Mouse (Mus musculus) liver, embryonic 12.5 days (tissue): ENCODE data around the gene Arhgdib. TPM values are rescaled to one million over a fixed set of nuclear protein-coding genes. Genes with fewer than 3 reads are reported as not detected.

Experiments used
- ATAC-seq: fragments of 200-750 bp; cut with Nextera tagmentation; 2 replicates; pipeline ENCODE4 v1.8.0; 2017; ENCODE audit warnings: moderate number of reproducible peaks, mild to moderate bottlenecking, moderate library complexity
- H3K27ac ChIP-seq: fragments of 300-500 bp; sonication (generic); 2 replicates; pipeline ENCODE4 v1.5.1; 2016; ENCODE audit warnings: mild to moderate bottlenecking
- H3K27me3 ChIP-seq: fragments of 300-500 bp; sonication (generic); replicated peaks from 2 replicates; pipeline ENCODE4 v1.6.1; 2016; ENCODE audit warnings: mild to moderate bottlenecking, moderate library complexity
- H3K36me3 ChIP-seq: fragments of 300-500 bp; sonication (generic); 2 replicates; pipeline ENCODE4 v1.6.1; 2016; ENCODE audit warnings: mild to moderate bottlenecking, moderate library complexity
- H3K4me1 ChIP-seq: fragments of 300-500 bp; sonication (generic); 2 replicates; pipeline ENCODE4 v1.6.1; 2016
- H3K4me2 ChIP-seq: fragments of 300-500 bp; sonication (generic); 2 replicates; pipeline ENCODE4 v1.6.1; 2016; ENCODE audit warnings: mild to moderate bottlenecking, moderate library complexity
- H3K4me3 ChIP-seq: fragments of 300-500 bp; sonication (generic); 2 replicates; pipeline ENCODE4 v1.5.1; 2016; ENCODE audit warnings: mild to moderate bottlenecking, moderate library complexity
- H3K9ac ChIP-seq: fragments of 300-500 bp; sonication (generic); 2 replicates; pipeline ENCODE4 v1.6.1; 2016; ENCODE audit warnings: mild to moderate bottlenecking, moderate library complexity
- H3K9me3 ChIP-seq: fragments of 300-500 bp; sonication (generic); replicated peaks from 2 replicates; pipeline ENCODE4 v1.6.1; 2016; ENCODE audit warnings: mild to moderate bottlenecking, moderate library complexity
- WGBS: fragments of 180-500 bp; shearing (Covaris S2); methylation state at CpG from one replicate; pipeline ENCODE4 v1.1.7; 2016; ENCODE audit not compliant: insufficient replicate concordance; 5-methylcytosine and 5-hydroxymethylcytosine counted together
- polyA plus RNA-seq: library from polyadenylated mRNA; unstranded; fragments of >200 nt; fragmentation: Nextera tagmentation; extraction: Ambion mirVana; gene quantifications from 2 replicates; pipeline ENCODE4 v1.2.1, GENCODE M21; 2016

The Arhgdib gene
- polyA plus RNA-seq, 1 experiment from 2014 or later = 120 TPM

DNA sequence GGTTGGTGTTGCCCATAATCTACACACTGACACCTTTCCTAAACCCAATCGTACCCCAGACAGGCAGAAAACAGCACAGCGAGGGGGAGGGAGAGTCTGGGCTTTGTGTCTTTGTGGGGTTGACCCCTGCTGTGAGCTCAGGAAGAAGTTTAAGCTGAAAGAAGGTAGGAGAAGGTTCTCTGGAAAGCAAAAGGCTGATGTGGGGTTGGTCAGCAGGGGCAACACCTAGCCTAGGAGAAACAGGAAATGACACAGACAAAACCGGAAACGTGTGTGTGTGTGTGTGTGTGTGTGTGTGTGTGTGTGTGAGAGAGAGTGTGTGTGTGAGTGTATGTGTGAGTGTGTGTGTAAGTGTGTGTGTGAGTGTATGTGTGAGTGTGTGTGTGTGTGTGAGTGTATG lies 25.8 kb upstream of the Arhgdib start:
- Histone ChIP-seq H3K9ac (no peak overlapping the region), H3K36me3 (no peaks in the 10 kb centered on the region), H3K27me3 (no peaks in the 10 kb centered on the region), H3K4me3 (no peak overlapping the region), H3K4me2 (no peak overlapping the region), H3K27ac (no peak overlapping the region), H3K9me3 (no peaks in the 10 kb centered on the region), H3K4me1 (peaks cover 5% of the 10 kb centered on the region; the same call in 1 of the 2 replicates)
- WGBS = 44% methylated on average over 4 of the region's 4 CpGs
- ATAC-seq = no peak

GRCm38 (mm10) chr6:136965912-136966311 lies 24.2 kb upstream of the Arhgdib start:
- Histone ChIP-seq H3K4me2 (no peak overlapping the region), H3K36me3 (no peaks in the 10 kb centered on the region), H3K9ac (no peak overlapping the region), H3K27ac (no peak overlapping the region), H3K9me3 (no peaks in the 10 kb centered on the region), H3K27me3 (no peaks in the 10 kb centered on the region), H3K4me3 (no peak overlapping the region), H3K4me1 (peaks cover 5% of the 10 kb centered on the region; the same call in 1 of the 2 replicates)
- 63% methylated on average over 10 of the region's 10 CpGs for WGBS
- no peak for ATAC-seq

GRCm38 (mm10) chr6:136964609-136965510 lies 23.2 kb upstream of the Arhgdib start:
- no peak for ATAC-seq
- H3K9ac ChIP-seq = no peak overlapping the region
- no peaks in the 10 kb centered on the region for H3K36me3 ChIP-seq
- no peak overlapping the region for H3K27ac ChIP-seq
- H3K4me1 ChIP-seq = peaks cover 5% of the 10 kb centered on the region; the same call in 1 of the 2 replicates
- no peaks in the 10 kb centered on the region for H3K9me3 ChIP-seq
- H3K27me3 ChIP-seq = no peaks in the 10 kb centered on the region
- no peak overlapping the region for H3K4me3 ChIP-seq
- WGBS = 40% methylated on average over 13 of the region's 13 CpGs
- no peak overlapping the region for H3K4me2 ChIP-seq

DNA sequence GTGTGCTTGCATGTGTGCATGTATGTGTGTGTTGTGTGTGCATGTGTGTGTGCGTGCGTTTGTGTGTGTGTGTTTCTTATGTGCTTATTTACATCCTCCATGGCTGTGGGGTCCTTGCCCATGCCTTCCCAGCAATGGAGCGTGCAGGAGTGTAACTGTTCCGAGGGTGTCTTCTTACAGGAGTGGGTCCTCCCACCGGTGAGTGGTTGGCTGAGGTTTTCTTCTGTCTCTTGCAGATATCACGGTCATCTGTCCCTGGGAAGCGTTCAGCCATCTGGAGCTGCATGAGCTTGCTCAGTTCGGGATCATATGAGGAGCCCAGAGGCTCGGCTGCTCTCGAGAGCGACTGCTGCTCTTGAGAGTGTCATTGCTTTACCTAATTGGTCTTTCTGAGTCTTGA lies 21.3 kb upstream of the Arhgdib start:
- Histone ChIP-seq H3K4me3 (no peak overlapping the region), H3K36me3 (no peaks in the 10 kb centered on the region), H3K9ac (no peak overlapping the region), H3K4me2 (no peak overlapping the region), H3K27ac (no peak overlapping the region), H3K4me1 (peaks cover 5% of the 10 kb centered on the region; the same call in 1 of the 2 replicates), H3K9me3 (no peaks in the 10 kb centered on the region), H3K27me3 (no peaks in the 10 kb centered on the region)
- no peak for ATAC-seq
- WGBS = 64% methylated on average over 11 of the region's 11 CpGs

- H3K9me3 ChIP-seq = no peaks in the 10 kb centered on the region
- no peak overlapping the region; the same call in 1 of the 2 replicates for H3K9ac ChIP-seq
- H3K27ac ChIP-seq = no peak overlapping the region
- no peak for ATAC-seq
- WGBS = 50% methylated on average over 11 of the region's 11 CpGs
- H3K4me3 ChIP-seq = no peak overlapping the region
- no peaks in the 10 kb centered on the region for H3K36me3 ChIP-seq
- H3K4me1 ChIP-seq = no peaks in the 10 kb centered on the region; the same call in 1 of the 2 replicates
- no peaks in the 10 kb centered on the region for H3K27me3 ChIP-seq
- no peak overlapping the region for H3K4me2 ChIP-seq
Observed at GRCm38 (mm10) chr6:136959131-136959530, 17.4 kb upstream of the Arhgdib start.

- Histone ChIP-seq H3K27ac (no peak overlapping the region), H3K4me2 (no peak overlapping the region), H3K9me3 (no peaks in the 10 kb centered on the region), H3K9ac (no peak overlapping the region), H3K27me3 (no peaks in the 10 kb centered on the region), H3K4me3 (no peak overlapping the region), H3K4me1 (no peaks in the 10 kb centered on the region; the same call in 1 of the 2 replicates), H3K36me3 (no peaks in the 10 kb centered on the region)
- no peak for ATAC-seq
- 58% methylated on average over 7 of the region's 7 CpGs for whole genome bisulfite sequencing
Observed at GRCm38 (mm10) chr6:136957062-136957461, 15.4 kb upstream of the Arhgdib start.

GRCm38 (mm10) chr6:136955240-136955639 lies 13.5 kb upstream of the Arhgdib start:
- H3K4me2 ChIP-seq = no peak overlapping the region
- H3K4me3 ChIP-seq = no peak overlapping the region
- H3K9me3 ChIP-seq = no peaks in the 10 kb centered on the region
- H3K27me3 ChIP-seq = no peaks in the 10 kb centered on the region
- H3K4me1 ChIP-seq = no peaks in the 10 kb centered on the region; the same call in 1 of the 2 replicates
- H3K27ac ChIP-seq = no peak overlapping the region
- 55% methylated on average over 3 of the region's 3 CpGs for WGBS
- ATAC-seq = no peak
- H3K36me3 ChIP-seq = no peaks in the 10 kb centered on the region
- no peak overlapping the region for H3K9ac ChIP-seq

DNA sequence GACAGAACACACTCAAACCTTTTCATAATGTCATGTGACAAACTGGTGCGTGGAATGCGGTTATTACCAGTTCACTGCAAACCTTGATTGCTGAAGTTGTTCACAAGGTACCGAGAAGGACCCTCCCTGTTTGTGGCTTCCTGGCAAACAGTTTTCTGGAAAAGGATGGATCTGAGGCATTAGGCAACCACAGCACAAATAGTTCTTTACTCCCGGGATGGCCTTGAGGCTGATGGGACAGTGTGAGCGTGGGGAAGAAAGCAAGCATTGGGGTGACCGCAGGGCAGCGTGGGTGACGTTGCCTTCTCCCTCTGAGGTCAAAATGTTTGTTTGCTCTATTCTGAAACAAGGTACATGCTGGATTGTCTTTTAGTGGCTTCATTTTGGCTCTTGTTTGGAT lies 13.0 kb upstream of the Arhgdib start:
- Histone ChIP-seq H3K4me3 (no peak overlapping the region), H3K9me3 (no peaks in the 10 kb centered on the region), H3K27me3 (no peaks in the 10 kb centered on the region), H3K9ac (no peak overlapping the region), H3K36me3 (no peaks in the 10 kb centered on the region), H3K4me2 (no peak overlapping the region), H3K4me1 (no peaks in the 10 kb centered on the region; the same call in 1 of the 2 replicates), H3K27ac (no peak overlapping the region)
- no peak for ATAC-seq
- 76% methylated on average over 8 of the region's 8 CpGs for WGBS

- no peaks in the 10 kb centered on the region for H3K36me3 ChIP-seq
- H3K9me3 ChIP-seq = no peaks in the 10 kb centered on the region
- H3K27me3 ChIP-seq = no peaks in the 10 kb centered on the region
- H3K4me2 ChIP-seq = no peak overlapping the region
- ATAC-seq = no peak
- no peak overlapping the region for H3K9ac ChIP-seq
- no peaks in the 10 kb centered on the region; the same call in 1 of the 2 replicates for H3K4me1 ChIP-seq
- WGBS = 51% methylated on average over 6 of the region's 6 CpGs
- no peak overlapping the region for H3K4me3 ChIP-seq
- H3K27ac ChIP-seq = no peak overlapping the region
Observed at GRCm38 (mm10) chr6:136954192-136954591, 12.5 kb upstream of the Arhgdib start.

- no peaks in the 10 kb centered on the region; the same call in 1 of the 2 replicates for H3K4me1 ChIP-seq
- H3K27me3 ChIP-seq = no peaks in the 10 kb centered on the region
- no peaks in the 10 kb centered on the region for H3K36me3 ChIP-seq
- no peak overlapping the region for H3K9ac ChIP-seq
- 76% methylated on average over 9 of the region's 9 CpGs for whole genome bisulfite sequencing
- H3K27ac ChIP-seq = no peak overlapping the region
- no peak overlapping the region for H3K4me2 ChIP-seq
- no peak for ATAC-seq
- no peaks in the 10 kb centered on the region for H3K9me3 ChIP-seq
- H3K4me3 ChIP-seq = no peak overlapping the region
Observed at GRCm38 (mm10) chr6:136952930-136953329, 11.2 kb upstream of the Arhgdib start.

- H3K27ac ChIP-seq = no peak overlapping the region
- ATAC-seq = no peak
Observed at GRCm38 (mm10) chr6:136950171-136950570, 8.5 kb upstream of the Arhgdib start.

GRCm38 (mm10) chr6:136947716-136948115 lies 6.0 kb upstream of the Arhgdib start:
- no peak overlapping the region for H3K4me3 ChIP-seq
- H3K27ac ChIP-seq = no peak overlapping the region
- no peak overlapping the region for H3K4me2 ChIP-seq
- H3K4me1 ChIP-seq = peaks cover 24% of the 10 kb centered on the region
- no peaks in the 10 kb centered on the region for H3K9me3 ChIP-seq
- WGBS = 65% methylated on average over 4 of the region's 4 CpGs
- no peak for ATAC-seq
- H3K9ac ChIP-seq = no peak overlapping the region
- H3K36me3 ChIP-seq = no peaks in the 10 kb centered on the region
- H3K27me3 ChIP-seq = no peaks in the 10 kb centered on the region

More at GRCm38 (mm10) chr6:136950171-136950570, 8.5 kb upstream of the Arhgdib start:
- Histone ChIP-seq H3K4me2 (no peak overlapping the region), H3K4me3 (no peak overlapping the region), H3K9ac (no peak overlapping the region), H3K4me1 (peaks cover 9% of the 10 kb centered on the region), H3K9me3 (no peaks in the 10 kb centered on the region), H3K27me3 (no peaks in the 10 kb centered on the region), H3K36me3 (no peaks in the 10 kb centered on the region)
- WGBS = 69% methylated on average over 2 of the region's 2 CpGs
